Mouse (Mus musculus) heart, postnatal 0 days (tissue): Measurements from ENCODE around the gene Kctd19.
A peak's percentile ranks its signal among the peaks of the same experiment; 100 is the strongest.

Experiments used
- CTCF ChIP-seq: IDR thresholded peaks from 2 replicates; pipeline ENCODE4 v1.5.1; 2016; ENCODE audit warnings: antibody characterized with exemption, control low read depth, low read depth
- EP300 ChIP-seq: IDR thresholded peaks from 2 replicates; pipeline ENCODE4 v1.6.1; 2016; ENCODE audit warnings: antibody characterized with exemption, low read depth

- TF ChIP-seq CTCF: peak; percentile 34
- no peak for TF ChIP-seq EP300
Measured at GRCm38 (mm10) chr8:105438865-105439264, 25.6 kb upstream of the Kctd19 start.
